Mouse (Mus musculus) midbrain, embryonic 12.5 days (tissue): ENCODE results near the gene Ankrd13b. TPM values are rescaled to one million over a fixed set of nuclear protein-coding genes. Genes with fewer than 3 reads are reported as not detected.
A peak's percentile ranks its signal among the peaks of the same experiment; 100 is the strongest.

Experiments
- ATAC-seq: fragments of 200-750 bp; cut with Nextera tagmentation; 2 replicates; pipeline ENCODE4 v1.8.0; 2017; ENCODE audit warnings: low read depth, moderate TSS enrichment, moderate library complexity; ENCODE audit not compliant: low FRiP score
- H3K27ac ChIP-seq: fragments of 300-500 bp; sonication (generic); replicated peaks from 2 replicates; pipeline ENCODE4 v1.5.1; 2016; ENCODE audit warnings: mild to moderate bottlenecking
- H3K27me3 ChIP-seq: fragments of 300-500 bp; sonication (generic); 2 replicates; pipeline ENCODE4 v1.6.1; 2016; ENCODE audit warnings: mild to moderate bottlenecking
- H3K36me3 ChIP-seq: fragments of 300-500 bp; sonication (generic); 2 replicates; pipeline ENCODE4 v1.6.1; 2016
- H3K4me1 ChIP-seq: fragments of 300-500 bp; sonication (generic); 2 replicates; pipeline ENCODE4 v1.6.1; 2016
- H3K4me2 ChIP-seq: fragments of 300-500 bp; sonication (generic); replicated peaks from 2 replicates; pipeline ENCODE4 v1.6.1; 2016; ENCODE audit warnings: mild to moderate bottlenecking, moderate library complexity
- H3K4me3 ChIP-seq: fragments of 300-500 bp; sonication (generic); 2 replicates; pipeline ENCODE4 v1.5.1; 2016; ENCODE audit warnings: mild to moderate bottlenecking
- H3K9ac ChIP-seq: fragments of 300-500 bp; sonication (generic); replicated peaks from 2 replicates; pipeline ENCODE4 v1.6.1; 2016; ENCODE audit warnings: mild to moderate bottlenecking, moderate library complexity
- H3K9me3 ChIP-seq: fragments of 300-500 bp; sonication (generic); 2 replicates; pipeline ENCODE4 v1.6.1; 2016; ENCODE audit warnings: mild to moderate bottlenecking
- WGBS: fragments of 180-500 bp; shearing (Covaris S2); methylation state at CpG from one replicate; pipeline ENCODE4 v1.1.7; 2016; 5-methylcytosine and 5-hydroxymethylcytosine counted together
- polyA plus RNA-seq: library from polyadenylated mRNA; unstranded; fragments of >200 nt; fragmentation: Nextera tagmentation; extraction: Ambion mirVana; gene quantifications from 2 replicates; pipeline ENCODE4 v1.2.1, GENCODE M21; 2016

Ankrd13b gene
- polyA plus RNA-seq, 1 experiment from 2014 or later = 22.3 TPM

DNA sequence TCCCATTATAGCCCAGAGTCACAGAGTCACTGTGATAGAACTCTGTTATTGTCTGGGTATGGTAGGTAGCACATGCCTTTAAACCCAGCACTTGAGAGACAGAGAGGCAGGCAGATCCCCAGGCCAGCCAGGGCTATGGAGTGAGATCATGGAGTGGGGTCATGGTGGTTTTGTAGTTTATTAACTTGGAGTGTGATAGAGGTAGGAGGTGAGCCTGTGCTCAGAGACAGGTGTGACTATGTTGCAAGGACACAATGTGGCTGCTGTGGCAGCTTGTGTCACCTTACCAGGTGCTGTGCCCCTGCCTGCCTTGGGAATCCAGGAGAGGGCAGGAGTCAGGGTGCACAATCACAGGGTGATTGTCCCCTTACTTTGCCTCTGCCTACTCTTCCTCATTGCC lies 6.0 kb upstream of the Ankrd13b start:
- Histone ChIP-seq H3K27me3 (no peaks in the 10 kb centered on the region), H3K4me1 (peaks cover 70% of the 10 kb centered on the region), H3K4me2 (no peak overlapping the region), H3K9me3 (no peaks in the 10 kb centered on the region), H3K36me3 (peaks cover 17% of the 10 kb centered on the region), H3K27ac (no peak overlapping the region), H3K9ac (peak overlapping the region; percentile 97; the same call in 1 of the 2 replicates), H3K4me3 (no peak overlapping the region)
- no peak for ATAC-seq

DNA sequence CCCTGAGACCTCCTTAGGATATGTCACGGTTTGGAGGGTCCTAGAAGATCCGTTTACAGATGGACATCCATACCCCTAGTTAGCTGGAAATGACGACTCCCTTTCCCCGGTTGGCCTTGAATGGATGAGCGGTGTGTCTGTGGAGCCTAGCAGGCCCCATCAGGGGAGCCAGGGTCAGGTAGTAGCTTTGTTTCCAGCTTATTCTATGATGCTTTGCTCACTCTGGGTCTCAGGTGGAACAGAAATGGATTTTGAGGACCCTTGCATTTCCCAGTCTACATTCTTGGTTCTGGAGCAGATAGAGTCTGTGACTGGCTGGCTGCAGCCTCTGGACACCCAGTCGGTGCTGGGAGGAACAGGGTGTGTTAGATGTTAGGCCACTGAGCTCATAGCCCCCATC lies 5.3 kb upstream of the Ankrd13b start:
- WGBS = 82% methylated on average over 6 of the region's 6 CpGs
- H3K4me3 ChIP-seq = peak overlapping the region; percentile 97
- H3K9ac ChIP-seq = peak overlapping the region; percentile 97
- H3K9me3 ChIP-seq = no peaks in the 10 kb centered on the region
- peaks cover 70% of the 10 kb centered on the region for H3K4me1 ChIP-seq
- peak overlapping the region; percentile 98 for H3K4me2 ChIP-seq
- no peak for ATAC-seq
- no peak overlapping the region for H3K27ac ChIP-seq
- peaks cover 10% of the 10 kb centered on the region for H3K36me3 ChIP-seq
- no peaks in the 10 kb centered on the region for H3K27me3 ChIP-seq

DNA sequence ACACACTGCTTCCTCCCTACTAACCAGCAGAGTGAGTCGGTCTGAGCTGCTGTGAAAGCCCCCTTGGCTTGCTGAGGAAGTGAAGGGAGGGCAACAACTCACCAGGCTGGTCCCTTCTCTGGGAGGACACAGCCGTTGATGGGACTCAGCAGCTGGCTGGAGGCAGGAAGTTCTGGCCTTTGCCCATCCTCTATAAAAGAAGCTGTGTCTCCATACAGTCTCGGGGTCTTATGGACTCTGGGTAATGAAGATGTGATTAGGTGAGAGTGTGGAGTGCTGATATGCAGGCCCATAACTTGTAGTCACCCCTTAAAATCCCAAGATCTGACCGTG lies 4.8 kb upstream of the Ankrd13b start:
- Histone ChIP-seq H3K36me3 (peaks cover 5% of the 10 kb centered on the region), H3K4me3 (peak overlapping the region; percentile 97), H3K4me2 (peak overlapping the region; percentile 98), H3K27ac (peak overlapping the region; percentile 89), H3K27me3 (no peaks in the 10 kb centered on the region), H3K4me1 (peaks cover 70% of the 10 kb centered on the region), H3K9me3 (no peaks in the 10 kb centered on the region), H3K9ac (peak overlapping the region; percentile 97)
- WGBS = 38% methylated on average over 4 of the region's 4 CpGs
- no peak for ATAC-seq

DNA sequence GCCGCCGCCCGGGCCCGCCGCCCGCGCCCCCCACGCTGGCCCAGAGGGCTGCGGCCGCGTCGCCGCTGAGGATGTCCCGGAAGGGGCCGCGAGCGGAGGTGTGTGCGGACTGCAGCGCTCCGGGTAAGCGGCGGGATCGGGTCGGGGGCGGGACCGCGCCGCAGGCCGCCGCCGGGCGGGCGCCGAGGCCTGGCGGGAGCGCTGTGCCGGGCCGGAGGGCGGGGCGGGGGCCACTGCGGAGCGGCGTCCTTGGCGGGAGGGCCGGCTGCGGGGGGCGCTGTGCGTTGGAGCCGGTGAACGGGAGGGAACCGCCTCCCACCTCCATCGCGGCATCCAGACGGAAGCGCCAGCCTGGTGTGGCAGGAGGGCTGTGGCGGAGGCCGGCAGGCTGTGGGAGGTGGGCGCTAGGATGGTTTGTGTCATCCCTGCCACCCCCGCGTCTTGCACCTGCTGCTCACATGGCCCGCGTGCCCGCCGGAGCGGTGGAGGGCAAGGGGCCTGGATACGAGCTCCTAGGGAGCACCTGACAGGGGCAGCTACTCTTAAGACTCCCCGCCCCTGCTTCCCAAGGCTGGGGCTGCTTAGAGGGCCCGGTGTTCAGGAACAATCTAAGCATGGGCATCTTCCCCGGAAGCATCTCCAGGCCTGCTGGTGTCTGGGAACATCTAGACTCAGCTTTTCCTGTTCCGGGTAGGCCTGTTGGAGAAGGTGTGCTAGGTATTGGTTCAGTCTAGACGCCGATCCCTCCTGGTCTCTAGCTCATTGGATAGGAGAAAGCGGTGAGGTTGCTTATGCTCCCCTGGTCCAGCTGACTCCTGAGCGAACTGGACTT lies 4.2 kb upstream of the Ankrd13b start, which contains the start of gene Git1:
TSS of gene Git1 (plus strand) at position 51 of the 832 bp plus-strand sequence.
- H3K27ac ChIP-seq = peak within 1 kb of the TSS; percentile 89
- H3K9ac ChIP-seq = peak within 1 kb of the TSS; percentile 97
- H3K4me1 ChIP-seq = peaks cover 71% of the 10 kb centered on the region
- WGBS = 2% methylated on average over 57 of the region's 74 CpGs
- H3K36me3 ChIP-seq = no peaks in the 10 kb centered on the region
- no peak for ATAC-seq
- no peaks in the 10 kb centered on the region for H3K27me3 ChIP-seq
- no peaks in the 10 kb centered on the region for H3K9me3 ChIP-seq
- peak within 1 kb of the TSS; percentile 98 for H3K4me2 ChIP-seq
- peak within 1 kb of the TSS; percentile 97 for H3K4me3 ChIP-seq

DNA sequence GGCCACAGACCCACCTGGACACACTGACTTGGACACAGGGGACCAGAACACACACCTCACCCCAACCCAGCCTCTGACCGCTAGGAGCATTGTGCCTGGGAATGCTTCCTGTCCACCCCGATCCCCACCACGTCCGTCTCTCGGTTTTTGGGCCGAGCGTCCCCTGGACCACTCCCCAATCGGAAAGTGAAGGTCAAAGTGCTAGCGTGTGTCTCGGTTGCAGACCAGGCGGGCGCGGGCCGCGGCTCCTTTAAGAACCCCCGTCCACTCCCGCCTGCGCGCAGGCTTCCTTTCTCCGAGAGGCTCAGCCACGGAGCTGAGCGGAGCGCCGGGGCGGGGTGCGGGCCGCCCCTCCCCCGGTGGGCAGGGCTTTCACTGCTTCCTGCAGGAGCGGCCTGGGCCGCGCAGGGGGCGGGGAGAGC lies 3.4 kb upstream of the Ankrd13b start:
- Histone ChIP-seq H3K9me3 (no peaks in the 10 kb centered on the region), H3K27ac (peak overlapping the region; percentile 82)

DNA sequence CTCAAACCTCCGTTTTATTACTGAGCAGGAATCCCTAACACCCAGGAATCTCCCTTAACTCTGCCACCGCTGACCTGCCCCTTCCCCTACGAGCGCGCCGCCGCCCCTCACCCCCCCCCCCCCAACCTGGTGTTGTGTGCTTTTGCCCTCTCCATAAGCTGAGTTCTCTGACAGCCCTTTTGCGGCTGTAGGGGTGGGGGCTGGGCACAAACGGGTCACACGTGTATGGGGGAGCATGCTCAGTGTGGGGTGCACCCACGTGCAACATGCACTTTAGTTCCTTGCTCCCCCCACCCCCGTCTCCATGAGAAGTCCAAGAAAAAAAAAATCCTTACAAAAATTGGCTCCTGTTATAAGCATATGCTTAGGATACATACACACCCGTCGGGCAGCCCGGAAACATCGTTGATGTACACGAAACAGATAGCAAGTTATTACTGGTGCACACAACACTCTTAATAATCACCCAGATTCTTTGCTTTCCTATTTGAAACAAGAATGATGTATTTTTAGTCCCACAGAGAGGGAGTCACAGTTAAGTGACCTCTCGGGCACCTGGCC lies 2.9 kb upstream of the Ankrd13b start:
- H3K9ac ChIP-seq = peak overlapping the region; percentile 63
- peak overlapping the region; percentile 97 for H3K4me3 ChIP-seq
- H3K27me3 ChIP-seq = no peaks in the 10 kb centered on the region
- WGBS = under 1% methylated on average over 14 of the region's 18 CpGs
- no peaks in the 10 kb centered on the region for H3K9me3 ChIP-seq
- no peaks in the 10 kb centered on the region for H3K36me3 ChIP-seq
- H3K4me1 ChIP-seq = peaks cover 74% of the 10 kb centered on the region
- peak overlapping the region; percentile 80 for H3K4me2 ChIP-seq
- H3K27ac ChIP-seq = peak overlapping the region; percentile 82
- no peak for ATAC-seq

More for the DNA sequence above, 3.4 kb upstream of the Ankrd13b start:
- ATAC-seq = peak; percentile 66
- WGBS = under 1% methylated on average over 29 of the region's 32 CpGs
- Histone ChIP-seq H3K4me1 (peaks cover 74% of the 10 kb centered on the region), H3K4me2 (peak overlapping the region; percentile 80), H3K36me3 (no peaks in the 10 kb centered on the region), H3K9ac (peak overlapping the region; percentile 63), H3K4me3 (peak overlapping the region; percentile 97), H3K27me3 (no peaks in the 10 kb centered on the region)

DNA sequence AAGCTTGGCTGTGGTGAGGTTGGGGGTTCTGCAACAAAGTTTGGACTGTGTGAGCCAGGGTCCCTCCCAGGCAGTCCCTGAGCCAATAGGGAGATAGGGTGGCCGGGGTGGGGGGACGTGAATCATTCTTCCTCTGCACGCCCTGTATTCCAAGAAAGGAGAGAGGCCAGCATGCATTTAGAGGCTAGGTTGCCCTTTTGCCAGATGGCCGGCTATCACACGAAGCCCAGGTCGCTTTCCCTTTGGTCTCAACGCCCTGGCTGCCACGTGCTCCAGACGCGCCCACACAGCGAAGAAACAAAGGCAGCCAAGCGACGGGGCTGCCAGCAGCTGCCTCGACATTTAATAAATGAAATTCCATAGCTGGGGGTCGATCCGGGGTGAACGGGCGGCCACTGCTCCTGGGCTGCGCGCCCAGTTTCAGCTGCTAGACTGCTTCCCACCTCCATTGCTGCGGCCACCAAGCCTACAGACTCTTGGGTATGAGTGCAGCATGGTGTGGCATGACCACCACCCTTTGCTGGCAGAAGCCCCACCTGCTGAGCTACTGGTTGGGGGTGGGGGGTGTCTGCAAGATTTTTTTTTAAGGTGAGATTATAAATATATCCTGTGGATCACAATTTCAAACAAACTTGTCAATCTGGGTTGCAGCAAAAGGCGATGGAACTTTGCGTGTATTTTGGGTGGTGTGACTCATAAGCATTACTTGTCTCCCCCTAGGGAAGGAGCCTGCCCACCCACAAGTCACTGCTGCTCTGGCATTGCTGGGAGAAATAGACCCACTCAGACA lies 2.2 kb upstream of the Ankrd13b start:
- no peaks in the 10 kb centered on the region for H3K27me3 ChIP-seq
- no peaks in the 10 kb centered on the region for H3K36me3 ChIP-seq
- H3K9me3 ChIP-seq = no peaks in the 10 kb centered on the region
- H3K4me3 ChIP-seq = peak overlapping the region; percentile 97
- peak overlapping the region; percentile 63 for H3K9ac ChIP-seq
- WGBS = under 1% methylated on average over 23 of the region's 23 CpGs
- H3K4me2 ChIP-seq = peak overlapping the region; percentile 80
- peak overlapping the region; percentile 82 for H3K27ac ChIP-seq
- peaks cover 75% of the 10 kb centered on the region for H3K4me1 ChIP-seq
- ATAC-seq = peak; percentile 55

DNA sequence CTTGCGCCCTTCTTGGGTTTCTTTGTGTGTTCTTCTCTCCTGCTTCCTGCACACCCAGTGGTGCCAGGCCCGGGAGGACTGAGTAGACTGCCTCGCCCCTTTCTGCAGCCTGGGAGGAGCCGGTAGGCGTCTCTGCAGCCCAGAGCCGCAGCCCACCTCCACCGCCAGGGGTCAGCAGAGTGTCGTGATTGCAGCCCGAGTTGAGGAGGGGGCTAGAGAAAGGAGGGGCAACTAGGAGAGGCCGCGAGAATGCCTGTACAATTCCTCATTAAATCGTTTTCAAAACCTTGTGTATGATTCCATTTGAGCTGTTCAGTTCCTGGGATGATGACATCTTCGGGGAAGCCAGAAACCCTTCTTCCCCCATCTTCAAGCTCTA lies 1.6 kb upstream of the Ankrd13b start:
- Histone ChIP-seq H3K4me1 (peaks cover 80% of the 10 kb centered on the region), H3K9me3 (no peaks in the 10 kb centered on the region), H3K9ac (peak overlapping the region; percentile 63; the same call in 1 of the 2 replicates), H3K4me2 (peak overlapping the region; percentile 80), H3K36me3 (no peaks in the 10 kb centered on the region), H3K27ac (peak overlapping the region; percentile 82), H3K27me3 (no peaks in the 10 kb centered on the region), H3K4me3 (peak overlapping the region; percentile 97)
- ATAC-seq = peak; percentile 52; the same call in 1 of the 2 replicates
- 0% methylated on average over 13 of the region's 13 CpGs for WGBS

DNA sequence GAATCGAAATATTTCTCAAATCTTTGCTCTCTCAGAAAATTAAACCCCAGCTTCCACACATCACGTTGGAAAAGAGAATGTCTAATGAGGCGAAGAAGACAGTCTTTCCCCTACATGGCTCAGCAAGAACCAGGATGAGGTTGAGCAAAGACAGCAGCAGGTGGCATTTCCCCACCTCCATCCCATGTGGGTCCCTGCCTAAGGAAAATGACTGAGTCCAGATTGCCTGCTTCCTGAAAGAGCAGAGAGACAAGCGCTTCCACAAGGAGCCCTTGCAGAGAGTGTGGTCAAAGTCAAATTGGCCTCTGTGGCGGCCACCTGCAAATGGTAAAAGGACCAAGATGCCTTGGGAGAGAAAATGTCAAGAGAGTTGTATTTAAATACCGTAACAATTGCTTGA lies 973 bp upstream of the Ankrd13b start:
- Histone ChIP-seq H3K36me3 (no peaks in the 10 kb centered on the region), H3K9me3 (no peaks in the 10 kb centered on the region), H3K27me3 (no peaks in the 10 kb centered on the region), H3K4me3 (peak overlapping the region; percentile 90), H3K27ac (no peak overlapping the region), H3K9ac (peak overlapping the region; percentile 93; the same call in 1 of the 2 replicates), H3K4me1 (peaks cover 81% of the 10 kb centered on the region), H3K4me2 (peak overlapping the region; percentile 80)
- 68% methylated on average over 6 of the region's 6 CpGs for WGBS
- ATAC-seq = no peak

DNA sequence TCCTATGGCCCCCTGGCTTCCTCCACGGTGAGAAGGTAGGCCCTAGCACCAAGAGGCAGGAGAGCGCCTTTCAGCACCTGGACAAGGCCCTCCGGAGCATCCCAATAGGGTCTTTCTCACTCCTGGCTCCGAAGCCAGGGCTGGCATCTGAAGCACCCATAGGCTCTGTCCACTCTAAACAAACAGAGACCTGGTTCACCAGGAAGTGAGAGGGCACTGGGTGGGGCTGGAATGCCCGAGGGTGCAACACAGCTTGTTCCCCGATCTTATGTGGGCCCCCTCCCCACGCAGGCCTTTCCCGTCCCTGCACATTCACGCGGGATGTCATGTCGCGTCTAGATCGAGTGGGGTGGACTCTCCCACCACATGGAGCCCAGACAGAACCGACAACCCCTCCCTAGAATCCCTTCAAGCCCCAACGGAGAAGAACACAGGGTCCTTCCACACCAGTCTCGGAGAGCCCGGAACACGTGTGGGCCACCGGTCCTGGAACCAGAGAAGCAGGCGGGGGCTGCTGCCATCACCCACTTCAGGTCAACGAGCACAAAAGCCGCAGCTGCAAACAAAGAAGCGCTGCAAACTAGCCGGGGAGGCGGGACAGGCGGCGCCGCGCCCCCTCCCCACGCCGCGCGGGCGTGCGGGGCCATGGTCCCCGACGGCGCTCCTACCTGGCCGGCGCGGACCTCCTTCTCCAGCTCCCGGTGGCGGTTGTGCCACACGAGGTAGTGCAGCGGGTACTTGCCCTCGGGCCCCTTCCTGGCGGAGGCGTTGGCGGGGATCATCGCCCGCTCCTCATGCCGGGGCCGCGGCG lies 502 bp downstream of the Ankrd13b start:
- peak overlapping the region; percentile 78 for H3K27ac ChIP-seq
- peak overlapping the region; percentile 93 for H3K9ac ChIP-seq
- 2% methylated on average over 55 of the region's 55 CpGs for WGBS
- no peak for ATAC-seq
- H3K4me1 ChIP-seq = peaks cover 74% of the 10 kb centered on the region
- peak overlapping the region; percentile 80 for H3K4me2 ChIP-seq
- H3K9me3 ChIP-seq = no peaks in the 10 kb centered on the region
- no peaks in the 10 kb centered on the region for H3K27me3 ChIP-seq
- peak overlapping the region; percentile 90 for H3K4me3 ChIP-seq
- H3K36me3 ChIP-seq = no peaks in the 10 kb centered on the region

DNA sequence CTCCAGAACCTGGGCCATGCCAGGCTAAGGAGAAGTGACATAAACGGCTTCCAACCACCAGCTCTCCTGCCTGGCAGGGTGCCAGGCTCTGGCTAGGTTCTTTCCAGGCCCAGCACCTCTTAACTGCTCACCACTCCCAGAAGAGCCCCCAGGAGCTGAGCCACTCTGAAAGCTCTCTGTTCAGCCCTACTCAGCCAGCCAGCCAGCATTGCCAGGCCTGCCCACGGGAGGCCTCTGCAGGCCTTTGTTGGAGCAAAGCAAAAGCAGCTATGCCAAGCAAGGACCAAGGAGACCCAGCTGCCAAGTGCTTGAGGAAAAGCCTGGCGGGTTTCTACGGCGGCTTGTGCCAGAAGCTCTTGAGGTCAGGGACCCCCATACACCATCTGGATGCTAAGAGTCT lies 2.7 kb downstream of the Ankrd13b start:
- Histone ChIP-seq H3K4me1 (peaks cover 75% of the 10 kb centered on the region), H3K9ac (0 out of 2 replicates have a peak overlapping the region, but pooled peaks have one; percentile 11), H3K9me3 (no peaks in the 10 kb centered on the region), H3K4me2 (peak overlapping the region; percentile 80), H3K4me3 (peak overlapping the region; percentile 15; the same call in 1 of the 2 replicates), H3K27me3 (no peaks in the 10 kb centered on the region), H3K27ac (0 out of 2 replicates have a peak overlapping the region, but pooled peaks have one; percentile 26), H3K36me3 (no peaks in the 10 kb centered on the region)
- no peak for ATAC-seq
- WGBS = 61% methylated on average over 5 of the region's 5 CpGs
